Mouse (Mus musculus) liver, embryonic 15.5 days (tissue): Measurements from ENCODE around the gene Gm2115. TPM values are rescaled to one million over a fixed set of nuclear protein-coding genes. Genes with fewer than 3 reads are reported as not detected.

Experiments used
- ATAC-seq: fragments of 200-750 bp; cut with Nextera tagmentation; 2 replicates; pipeline ENCODE4 v1.8.0; 2017; ENCODE audit warnings: moderate number of reproducible peaks, mild to moderate bottlenecking, moderate library complexity; ENCODE audit not compliant: insufficient read depth
- H3K27ac ChIP-seq: fragments of 300-500 bp; sonication (generic); replicated peaks from 2 replicates; pipeline ENCODE4 v1.5.1; 2015; ENCODE audit warnings: mild to moderate bottlenecking, inconsistent platforms
- H3K27me3 ChIP-seq: fragments of 300-500 bp; sonication (generic); 2 replicates; pipeline ENCODE4 v1.6.1; 2015; ENCODE audit warnings: mild to moderate bottlenecking, inconsistent platforms
- H3K36me3 ChIP-seq: fragments of 300-500 bp; sonication (generic); replicated peaks from 2 replicates; pipeline ENCODE4 v1.6.1; 2015; ENCODE audit warnings: moderate library complexity, mild to moderate bottlenecking, inconsistent platforms
- H3K4me1 ChIP-seq: fragments of 300-500 bp; sonication (generic); replicated peaks from 2 replicates; pipeline ENCODE4 v1.6.1; 2015; ENCODE audit warnings: inconsistent platforms
- H3K4me2 ChIP-seq: fragments of 300-500 bp; sonication (generic); 2 replicates; pipeline ENCODE4 v1.6.1; 2015; ENCODE audit warnings: moderate library complexity, mild to moderate bottlenecking, inconsistent platforms
- H3K4me3 ChIP-seq: fragments of 300-500 bp; sonication (generic); replicated peaks from 2 replicates; pipeline ENCODE4 v1.5.1; 2015; ENCODE audit warnings: mild to moderate bottlenecking, inconsistent platforms
- H3K9ac ChIP-seq: fragments of 300-500 bp; sonication (generic); 2 replicates; pipeline ENCODE4 v1.6.1; 2015; ENCODE audit warnings: moderate library complexity, mild to moderate bottlenecking, inconsistent platforms
- H3K9me3 ChIP-seq: fragments of 300-500 bp; sonication (generic); replicated peaks from 2 replicates; pipeline ENCODE4 v1.6.1; 2016; ENCODE audit warnings: inconsistent platforms
- WGBS: fragments of 180-500 bp; shearing (Covaris S2); methylation state at CpG from one replicate; pipeline ENCODE4 v1.1.7; 2015; ENCODE audit warnings: mixed read lengths; ENCODE audit not compliant: insufficient replicate concordance; 5-methylcytosine and 5-hydroxymethylcytosine counted together
- polyA plus RNA-seq: library from polyadenylated mRNA; unstranded; fragments of >200 nt; fragmentation: Nextera tagmentation; extraction: Ambion mirVana; gene quantifications from 2 replicates; pipeline ENCODE4 v1.2.1, GENCODE M21; 2015

Gene Gm2115
- polyA plus RNA-seq, 1 experiment from 2014 or later = 0.06 TPM

DNA sequence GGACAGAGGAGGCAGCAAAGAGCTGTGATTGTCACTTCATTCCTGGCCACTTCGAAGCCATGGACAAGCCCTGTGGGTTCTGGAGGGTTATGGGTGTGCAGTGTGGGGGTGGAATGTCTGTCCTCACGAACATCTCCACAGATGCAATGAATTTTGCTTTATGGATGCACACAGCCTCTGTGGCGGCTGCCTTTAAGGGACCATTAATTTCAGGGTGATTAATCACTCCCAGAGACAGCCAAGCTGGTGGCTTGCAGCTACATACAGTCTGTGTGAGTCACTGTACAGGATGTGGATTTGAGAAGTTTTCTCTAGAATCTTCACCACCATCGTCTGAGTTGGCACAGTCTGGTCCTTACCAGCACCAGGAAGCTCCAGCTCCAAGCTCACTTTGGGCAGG is 17.9 kb downstream of the Gm2115 start:
- Histone ChIP-seq H3K9ac (no peak overlapping the region), H3K36me3 (no peaks in the 10 kb centered on the region), H3K4me3 (no peak overlapping the region), H3K27ac (no peak overlapping the region), H3K4me2 (no peak overlapping the region), H3K27me3 (no peaks in the 10 kb centered on the region), H3K9me3 (no peaks in the 10 kb centered on the region), H3K4me1 (no peaks in the 10 kb centered on the region)
- WGBS = 35% methylated on average over 4 of the region's 4 CpGs
- ATAC-seq = no peak

DNA sequence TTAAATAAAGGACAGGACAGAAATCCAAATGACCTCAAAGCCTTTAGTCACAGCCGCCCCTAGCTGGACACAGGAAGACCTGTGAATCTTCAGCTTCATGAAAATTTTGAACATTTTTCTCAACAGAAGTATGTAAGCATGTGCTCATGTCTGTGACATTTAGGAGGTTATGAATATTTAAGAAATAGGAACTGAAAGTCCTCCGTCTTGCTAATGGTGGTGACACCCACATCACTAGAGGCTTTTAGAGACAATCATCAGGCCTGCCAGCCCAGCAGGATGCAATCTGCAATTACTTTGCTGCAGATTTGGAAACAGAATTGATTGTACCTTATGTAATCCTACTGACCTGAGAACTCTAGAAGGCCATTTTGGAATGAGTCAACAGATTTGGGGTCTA is 22.7 kb downstream of the Gm2115 start:
- Histone ChIP-seq H3K4me3 (no peak overlapping the region), H3K9me3 (no peaks in the 10 kb centered on the region), H3K36me3 (no peaks in the 10 kb centered on the region), H3K9ac (no peak overlapping the region), H3K27ac (no peak overlapping the region), H3K4me2 (no peak overlapping the region), H3K4me1 (no peaks in the 10 kb centered on the region), H3K27me3 (no peaks in the 10 kb centered on the region)
- ATAC-seq = no peak
- 64% methylated on average over 2 of the region's 2 CpGs for WGBS

DNA sequence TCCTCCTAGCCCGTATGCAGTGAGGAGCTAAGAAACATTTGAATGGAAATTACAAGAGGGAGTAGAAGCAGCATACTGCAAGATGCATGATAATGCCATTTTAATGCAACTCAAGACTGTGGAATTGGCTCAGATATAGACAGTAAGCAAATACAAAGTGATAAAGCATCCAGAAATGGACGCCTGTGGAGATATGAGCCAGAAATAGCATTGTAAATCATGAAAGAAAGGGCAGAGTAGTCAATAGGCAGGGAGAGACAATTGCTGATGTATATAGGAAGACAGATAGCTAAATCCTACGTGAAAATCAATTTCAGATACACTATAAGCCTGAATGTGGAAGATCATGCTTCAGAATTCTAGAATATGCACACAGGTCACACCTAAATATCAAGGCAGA is 26.5 kb downstream of the Gm2115 start:
- no peak for ATAC-seq
- no peaks in the 10 kb centered on the region for H3K27me3 ChIP-seq
- H3K9me3 ChIP-seq = no peaks in the 10 kb centered on the region
- no peak overlapping the region for H3K27ac ChIP-seq
- WGBS = 43% methylated on average over 3 of the region's 3 CpGs
- H3K36me3 ChIP-seq = no peaks in the 10 kb centered on the region
- no peak overlapping the region for H3K4me2 ChIP-seq
- H3K4me3 ChIP-seq = no peak overlapping the region
- H3K4me1 ChIP-seq = no peaks in the 10 kb centered on the region
- no peak overlapping the region for H3K9ac ChIP-seq

DNA sequence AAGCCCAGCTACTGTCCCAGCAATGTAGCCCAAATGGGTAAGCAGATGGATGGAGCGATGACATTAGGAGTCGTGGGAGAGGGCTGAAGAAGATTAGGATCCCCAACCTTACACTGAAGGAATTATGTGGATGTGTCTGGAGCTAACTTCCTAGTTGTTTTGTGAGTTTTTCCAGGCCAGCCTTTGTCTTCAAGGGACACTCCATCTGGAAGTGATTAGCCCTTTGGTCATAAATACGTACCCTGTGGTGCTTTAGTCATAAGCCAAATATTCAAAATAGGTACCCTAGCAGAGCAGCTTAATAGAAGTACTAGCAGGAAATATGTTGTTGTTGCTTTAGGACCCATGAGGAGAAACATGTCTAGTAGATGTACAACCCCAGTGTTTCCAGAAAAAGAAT is 28.6 kb downstream of the Gm2115 start:
- Histone ChIP-seq H3K9ac (no peak overlapping the region), H3K27ac (no peak overlapping the region), H3K9me3 (no peaks in the 10 kb centered on the region), H3K4me1 (no peaks in the 10 kb centered on the region), H3K36me3 (no peaks in the 10 kb centered on the region), H3K4me3 (no peak overlapping the region), H3K4me2 (no peak overlapping the region), H3K27me3 (no peaks in the 10 kb centered on the region)
- no peak for ATAC-seq
- WGBS = 59% methylated on average over 3 of the region's 3 CpGs

DNA sequence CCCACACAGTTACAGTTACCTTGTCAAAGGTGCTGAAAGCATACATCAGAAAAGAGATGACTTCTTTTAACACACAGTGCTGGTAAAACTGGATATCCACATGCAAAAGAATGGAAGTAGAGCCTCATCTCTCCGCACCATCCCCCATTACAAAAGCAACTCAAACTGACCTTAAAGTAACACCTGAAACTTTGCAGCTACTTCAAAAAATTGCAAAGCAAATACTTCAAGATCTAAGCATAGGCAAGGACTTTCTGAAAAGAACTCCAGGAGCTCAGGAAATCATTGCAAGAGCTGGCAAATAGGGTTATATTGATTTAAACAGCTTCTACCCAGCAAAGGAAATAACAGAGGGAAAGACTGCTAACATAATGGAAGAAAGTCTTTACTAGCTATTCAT is 31.7 kb downstream of the Gm2115 start:
- no peak for ATAC-seq
- no peaks in the 10 kb centered on the region for H3K27me3 ChIP-seq
- no peak overlapping the region for H3K4me3 ChIP-seq
- 71% methylated on average over 1 of the region's 1 CpGs for WGBS
- H3K9ac ChIP-seq = no peak overlapping the region
- H3K36me3 ChIP-seq = no peaks in the 10 kb centered on the region
- H3K4me2 ChIP-seq = no peak overlapping the region
- no peaks in the 10 kb centered on the region for H3K9me3 ChIP-seq
- H3K4me1 ChIP-seq = no peaks in the 10 kb centered on the region
- no peak overlapping the region for H3K27ac ChIP-seq

DNA sequence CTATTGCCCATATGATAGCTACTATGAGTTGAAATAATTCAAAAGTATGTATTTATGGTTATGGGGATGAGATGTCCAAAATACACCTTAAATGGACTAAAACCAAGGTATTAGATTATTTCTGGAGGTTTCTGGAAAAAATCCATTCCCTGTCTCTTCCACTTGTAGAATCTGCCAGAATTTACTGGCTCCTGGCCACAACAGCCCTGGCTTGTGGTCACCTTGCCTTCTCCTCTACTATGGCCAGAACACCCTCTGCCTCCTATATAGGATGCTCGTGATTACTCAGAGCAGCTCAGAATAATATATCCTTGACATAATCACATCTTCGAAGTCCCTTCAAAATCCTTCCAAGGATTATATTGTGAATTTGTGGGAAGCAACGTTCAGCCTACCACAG is 35.5 kb downstream of the Gm2115 start:
- WGBS = 59% methylated on average over 3 of the region's 3 CpGs
- Histone ChIP-seq H3K27me3 (no peaks in the 10 kb centered on the region), H3K9ac (no peak overlapping the region), H3K36me3 (no peaks in the 10 kb centered on the region), H3K4me3 (no peak overlapping the region), H3K4me2 (no peak overlapping the region), H3K27ac (no peak overlapping the region), H3K4me1 (no peaks in the 10 kb centered on the region), H3K9me3 (no peaks in the 10 kb centered on the region)
- no peak for ATAC-seq

DNA sequence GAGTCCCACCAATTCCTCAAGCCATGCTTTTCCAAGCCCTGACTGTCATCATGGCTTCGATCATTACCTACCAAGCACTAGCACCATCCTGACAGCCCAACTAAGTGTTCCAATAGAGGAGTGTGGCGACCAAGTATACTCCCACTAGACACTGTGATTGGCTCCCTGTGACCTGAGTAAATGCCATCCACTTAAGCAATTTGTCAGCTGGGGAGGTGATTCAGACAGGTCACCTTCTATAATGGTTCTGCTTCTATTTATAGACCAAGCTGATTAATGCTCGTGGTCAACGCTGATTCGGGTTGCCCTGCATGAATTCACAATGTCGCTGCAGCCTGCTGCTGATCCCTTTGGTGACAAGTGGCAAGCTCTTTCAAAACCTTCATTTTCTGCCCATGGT is 37.4 kb downstream of the Gm2115 start:
- no peak overlapping the region for H3K27ac ChIP-seq
- ATAC-seq = no peak
- no peaks in the 10 kb centered on the region for H3K27me3 ChIP-seq
- H3K36me3 ChIP-seq = no peaks in the 10 kb centered on the region
- 59% methylated on average over 6 of the region's 6 CpGs for WGBS
- H3K9ac ChIP-seq = no peak overlapping the region
- H3K9me3 ChIP-seq = no peaks in the 10 kb centered on the region
- H3K4me3 ChIP-seq = no peak overlapping the region
- H3K4me2 ChIP-seq = no peak overlapping the region
- H3K4me1 ChIP-seq = no peaks in the 10 kb centered on the region

DNA sequence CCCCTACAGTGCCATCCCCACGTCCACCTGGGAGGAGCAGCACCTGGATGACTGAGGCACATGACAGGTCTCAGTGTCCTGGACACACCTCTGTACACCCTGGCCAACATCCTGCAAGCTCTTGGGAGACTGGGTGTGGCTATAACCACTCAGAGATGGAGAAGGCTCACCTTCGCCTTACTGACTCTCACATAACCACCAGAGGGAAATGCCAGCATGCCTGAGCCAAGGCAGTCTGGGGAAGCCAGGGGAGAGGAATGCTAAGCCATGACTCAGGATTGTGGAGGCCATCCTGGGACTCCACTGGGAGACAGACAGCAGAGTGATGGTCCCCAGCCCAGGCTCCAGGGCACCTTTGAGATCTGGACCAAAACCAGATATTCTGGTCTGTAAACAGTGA is 48.3 kb downstream of the Gm2115 start:
- H3K4me3 ChIP-seq = no peak overlapping the region
- ATAC-seq = no peak
- 55% methylated on average over 2 of the region's 2 CpGs for WGBS

DNA sequence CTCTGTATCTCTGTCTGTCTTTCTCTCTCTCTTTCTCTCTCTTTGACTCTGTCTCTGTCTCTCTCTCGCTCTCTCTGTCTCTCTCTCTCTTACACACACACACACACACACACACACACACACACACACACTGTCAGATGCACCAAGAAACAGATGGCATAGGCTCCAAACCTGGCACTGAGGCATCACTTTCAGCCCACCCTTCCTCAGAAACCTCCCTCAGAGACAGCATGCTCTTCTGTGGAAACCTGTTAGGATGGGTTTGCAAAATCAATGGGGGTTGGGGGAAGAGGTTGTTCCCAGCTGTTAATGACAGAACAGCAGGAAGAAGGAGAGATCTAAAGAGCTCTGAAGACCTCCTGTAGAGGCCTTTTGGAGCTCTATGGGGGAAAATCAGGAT is 50.1 kb downstream of the Gm2115 start:
- ATAC-seq = no peak
- H3K4me2 ChIP-seq = no peak overlapping the region
- H3K9ac ChIP-seq = no peak overlapping the region
- no peak overlapping the region for H3K27ac ChIP-seq
- H3K4me3 ChIP-seq = no peak overlapping the region
- 60% methylated on average over 1 of the region's 1 CpGs for WGBS
- H3K27me3 ChIP-seq = peaks cover 6% of the 10 kb centered on the region; the same call in 1 of the 2 replicates
- H3K4me1 ChIP-seq = no peaks in the 10 kb centered on the region
- H3K36me3 ChIP-seq = no peaks in the 10 kb centered on the region
- no peaks in the 10 kb centered on the region for H3K9me3 ChIP-seq

More for the DNA sequence above, 48.3 kb downstream of the Gm2115 start:
- no peaks in the 10 kb centered on the region for H3K4me1 ChIP-seq
- no peaks in the 10 kb centered on the region for H3K36me3 ChIP-seq
- no peak overlapping the region for H3K27ac ChIP-seq
- no peak overlapping the region for H3K4me2 ChIP-seq
- no peak overlapping the region for H3K9ac ChIP-seq
- H3K27me3 ChIP-seq = peaks cover 6% of the 10 kb centered on the region; the same call in 1 of the 2 replicates
- H3K9me3 ChIP-seq = no peaks in the 10 kb centered on the region

DNA sequence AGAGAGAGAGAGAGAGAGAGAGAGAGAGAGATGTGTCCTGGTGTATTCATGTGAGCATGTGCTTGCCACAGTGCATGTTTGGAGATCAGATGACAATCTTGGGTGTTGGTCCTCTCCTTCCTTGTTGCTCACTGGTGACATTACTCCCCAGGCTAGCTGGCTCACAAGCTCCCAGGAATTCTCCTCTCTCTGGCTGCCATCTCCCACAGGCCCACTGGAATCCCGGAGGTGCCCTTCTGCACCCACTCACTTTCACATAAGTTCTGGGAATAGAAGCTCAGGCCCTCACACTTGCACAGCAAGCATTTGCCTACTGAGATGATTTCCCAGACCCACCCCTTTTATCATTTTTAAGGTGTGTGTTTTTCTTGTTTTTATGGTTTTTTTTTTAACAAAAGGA is 51.0 kb downstream of the Gm2115 start:
- no peak overlapping the region for H3K9ac ChIP-seq
- no peaks in the 10 kb centered on the region for H3K36me3 ChIP-seq
- H3K4me1 ChIP-seq = no peaks in the 10 kb centered on the region
- peaks cover 6% of the 10 kb centered on the region; the same call in 1 of the 2 replicates for H3K27me3 ChIP-seq
- no peak overlapping the region for H3K4me3 ChIP-seq
- 61% methylated on average over 1 of the region's 1 CpGs for WGBS
- H3K4me2 ChIP-seq = no peak overlapping the region
- no peak for ATAC-seq
- no peaks in the 10 kb centered on the region for H3K9me3 ChIP-seq
- no peak overlapping the region for H3K27ac ChIP-seq

DNA sequence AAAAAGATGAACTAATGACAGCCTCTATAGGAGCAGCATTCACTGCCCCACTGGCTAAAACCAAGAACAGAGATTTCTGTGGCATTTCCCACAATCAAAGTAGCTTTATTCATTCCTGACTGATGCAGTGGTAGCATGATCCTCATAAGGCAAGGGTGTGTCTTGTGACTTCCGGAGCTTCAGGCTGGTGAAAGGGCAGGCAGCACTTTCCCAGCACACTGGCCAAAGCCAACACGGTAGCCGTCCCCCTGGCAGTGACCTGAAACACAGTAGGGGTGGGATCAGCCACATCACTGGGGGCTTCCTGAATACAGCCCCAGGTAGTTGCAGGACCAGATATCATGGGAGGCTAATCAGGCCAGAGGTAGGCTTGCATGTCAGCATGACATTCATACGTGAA is 56.3 kb downstream of the Gm2115 start:
- whole genome bisulfite sequencing = 83% methylated on average over 4 of the region's 4 CpGs
- Histone ChIP-seq H3K27me3 (peaks cover 6% of the 10 kb centered on the region; the same call in 1 of the 2 replicates), H3K4me1 (peaks cover 37% of the 10 kb centered on the region), H3K9me3 (no peaks in the 10 kb centered on the region), H3K36me3 (no peaks in the 10 kb centered on the region; the same call in 1 of the 2 replicates), H3K4me3 (no peak overlapping the region), H3K9ac (no peak overlapping the region), H3K4me2 (no peak overlapping the region), H3K27ac (no peak overlapping the region)
- ATAC-seq = no peak

DNA sequence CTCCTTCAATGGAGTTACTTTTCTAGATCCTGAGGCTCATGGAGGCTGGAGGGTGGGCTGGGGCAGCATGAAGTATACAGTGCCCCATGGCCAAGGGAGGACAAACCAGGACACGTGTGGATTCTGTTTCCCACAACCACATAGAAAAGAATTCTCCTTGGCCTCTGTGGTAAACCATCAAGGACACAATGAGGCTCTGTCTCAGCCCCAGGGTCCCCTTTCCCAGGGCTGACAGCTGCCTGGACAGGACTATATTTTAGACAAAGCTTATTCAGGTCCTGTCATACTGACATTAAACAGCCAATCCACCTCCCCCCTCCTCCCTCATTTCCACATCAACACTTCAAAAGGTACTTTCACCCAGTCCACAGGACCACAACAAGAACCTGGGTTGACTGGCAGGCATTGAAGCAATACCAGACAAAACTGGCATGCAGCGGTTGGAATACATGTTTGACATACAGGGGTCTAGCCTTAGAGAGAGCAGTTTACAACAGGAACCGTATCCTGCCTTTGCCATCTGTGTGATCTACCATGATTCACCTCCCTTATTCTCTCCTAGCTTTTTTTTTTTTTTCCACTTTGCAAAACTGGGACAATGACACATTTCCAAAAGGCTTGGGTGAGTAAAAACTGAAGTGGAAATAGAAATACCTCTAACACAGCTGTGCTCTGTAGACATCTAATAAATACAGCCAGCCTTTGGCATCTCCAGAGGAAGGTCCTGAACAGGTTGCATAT is 57.8 kb downstream of the Gm2115 start:
- Histone ChIP-seq H3K27ac (peak overlapping the region; percentile 80), H3K4me2 (peak overlapping the region; percentile 59; the same call in 1 of the 2 replicates), H3K4me1 (peaks cover 42% of the 10 kb centered on the region), H3K9ac (no peak overlapping the region), H3K9me3 (no peaks in the 10 kb centered on the region), H3K27me3 (0 out of 2 replicates have a peak, but pooled peaks cover under 1% of the 10 kb centered on the region), H3K36me3 (peaks cover 3% of the 10 kb centered on the region; the same call in 1 of the 2 replicates), H3K4me3 (no peak overlapping the region)
- WGBS = 73% methylated on average over 3 of the region's 3 CpGs
- ATAC-seq = no peak
